Mouse (Mus musculus): ENCODE measurements around the gene Wsb1. TPM values are rescaled to one million over a fixed set of nuclear protein-coding genes. Genes with fewer than 3 reads are reported as not detected.
A peak's percentile ranks its signal among the peaks of the same experiment; 100 is the strongest.

Wsb1 gene
- polyA plus RNA-seq, 1 experiment from 2014 or later = 266 TPM

DNA sequence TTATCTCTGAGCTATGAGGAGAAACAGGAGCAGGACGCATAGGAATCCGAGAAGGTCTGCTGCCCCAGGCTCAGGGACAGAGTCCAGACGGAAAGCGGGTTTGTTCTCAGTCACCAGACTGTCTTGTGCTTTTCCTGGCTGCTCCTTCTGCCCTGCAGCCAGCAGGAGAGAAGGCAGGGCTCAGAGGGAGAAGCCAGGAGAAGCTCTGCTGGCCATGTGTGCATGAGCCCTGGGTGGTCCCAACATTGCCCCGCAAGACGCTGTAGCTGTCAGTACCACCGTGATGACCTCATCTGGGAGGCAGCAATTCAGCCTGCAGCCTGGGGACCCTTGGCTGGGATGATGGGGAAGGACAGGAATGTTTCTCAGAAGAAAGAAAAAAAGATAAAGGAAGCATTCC, 54.0 kb downstream of the Wsb1 start:
- no peaks in the 10 kb centered on the region for H3K9me3 ChIP-seq (ENCODE audit: low read depth, low read length)
- H3K4me1 ChIP-seq (ENCODE audit: insufficient read depth) = no peaks in the 10 kb centered on the region
- TF ChIP-seq CTCF (IDR thresholded peaks at IDR 0.05; ENCODE audit: low read depth) = no peak
- no peaks in the 10 kb centered on the region for H3K36me3 ChIP-seq (ENCODE audit: insufficient read depth)
- DNase-seq (peak; percentile 37), ATAC-seq (ENCODE audit: insufficient read depth) (no peak)
- peak overlapping the region; percentile 16; the same call in 1 of the 2 replicates for H3K9ac ChIP-seq
- no peak overlapping the region for H3K4me2 ChIP-seq
- no peak overlapping the region for H3K4me3 ChIP-seq (ENCODE audit: low read depth, low read length)
- no peak overlapping the region; the same call in 1 of the 2 replicates for H3K27ac ChIP-seq (ENCODE audit: low read depth)
- 30% methylated on average over 7 of the region's 7 CpGs for WGBS
- no peaks in the 10 kb centered on the region for H3K27me3 ChIP-seq (ENCODE audit: insufficient read depth, low read length)

DNA sequence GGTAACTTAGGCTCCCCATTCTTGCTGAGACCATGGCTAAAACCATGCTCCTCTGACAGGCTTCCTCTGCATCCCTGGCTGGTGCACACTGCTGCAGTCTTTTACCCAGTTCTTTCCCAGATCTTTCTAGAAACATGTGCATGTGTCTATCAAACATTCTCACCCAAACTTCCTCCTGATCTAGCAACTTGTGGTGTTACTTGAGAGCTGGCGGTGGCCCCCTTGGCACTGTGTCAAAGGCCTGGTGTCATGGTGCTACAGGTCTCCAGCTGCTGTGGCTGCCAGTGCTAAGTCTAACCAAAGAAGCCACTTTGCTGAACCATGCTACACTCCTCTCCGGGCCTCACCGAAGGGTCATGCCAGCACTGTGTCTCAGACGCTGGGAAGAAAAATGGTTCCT, 55.9 kb downstream of the Wsb1 start:
- Histone ChIP-seq H3K27ac (ENCODE audit: low read depth) (no peak overlapping the region), H3K4me1 (ENCODE audit: insufficient read depth) (no peaks in the 10 kb centered on the region), H3K9me3 (ENCODE audit: low read depth, low read length) (no peaks in the 10 kb centered on the region), H3K27me3 (ENCODE audit: insufficient read depth, low read length) (no peaks in the 10 kb centered on the region), H3K36me3 (ENCODE audit: insufficient read depth) (no peaks in the 10 kb centered on the region), H3K4me2 (no peak overlapping the region), H3K9ac (no peak overlapping the region), H3K4me3 (ENCODE audit: low read depth, low read length) (no peak overlapping the region)
- WGBS = 77% methylated on average over 4 of the region's 4 CpGs
- DNase-seq = peak; percentile 8
- no peak for ATAC-seq (ENCODE audit: insufficient read depth)
- TF ChIP-seq CTCF (IDR thresholded peaks at IDR 0.05; ENCODE audit: low read depth) = no peak

DNA sequence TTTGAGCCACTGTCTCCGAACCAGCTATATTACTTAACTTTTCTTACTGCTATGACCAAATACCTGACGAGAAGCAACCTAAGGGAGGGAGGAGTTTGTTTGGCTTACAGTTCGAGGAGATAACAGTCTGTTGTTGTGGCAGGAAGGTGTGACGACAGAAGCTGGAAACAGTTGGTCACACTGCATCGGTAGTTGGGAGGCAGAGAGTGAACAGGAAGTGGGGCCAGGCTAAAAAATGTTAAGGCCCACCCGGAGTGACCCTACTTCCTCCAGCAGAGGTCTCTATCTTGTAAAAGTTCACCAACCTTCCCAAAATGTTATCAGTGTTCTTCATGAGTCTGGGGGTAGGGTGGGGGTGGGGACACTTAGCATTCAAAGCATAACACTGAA, 56.6 kb downstream of the Wsb1 start:
- no peaks in the 10 kb centered on the region for H3K9me3 ChIP-seq (ENCODE audit: low read depth, low read length)
- no peaks in the 10 kb centered on the region for H3K27me3 ChIP-seq (ENCODE audit: insufficient read depth, low read length)
- 62% methylated on average over 6 of the region's 6 CpGs for WGBS
- H3K36me3 ChIP-seq (ENCODE audit: insufficient read depth) = no peaks in the 10 kb centered on the region
- no peaks in the 10 kb centered on the region for H3K4me1 ChIP-seq (ENCODE audit: insufficient read depth)
- no peak for DNase-seq
- no peak for TF ChIP-seq CTCF (IDR thresholded peaks at IDR 0.05; ENCODE audit: low read depth)
- no peak overlapping the region for H3K4me3 ChIP-seq (ENCODE audit: low read depth, low read length)
- no peak overlapping the region for H3K27ac ChIP-seq (ENCODE audit: low read depth)
- H3K4me2 ChIP-seq = no peak overlapping the region
- no peak overlapping the region for H3K9ac ChIP-seq
- no peak for ATAC-seq (ENCODE audit: insufficient read depth)

DNA sequence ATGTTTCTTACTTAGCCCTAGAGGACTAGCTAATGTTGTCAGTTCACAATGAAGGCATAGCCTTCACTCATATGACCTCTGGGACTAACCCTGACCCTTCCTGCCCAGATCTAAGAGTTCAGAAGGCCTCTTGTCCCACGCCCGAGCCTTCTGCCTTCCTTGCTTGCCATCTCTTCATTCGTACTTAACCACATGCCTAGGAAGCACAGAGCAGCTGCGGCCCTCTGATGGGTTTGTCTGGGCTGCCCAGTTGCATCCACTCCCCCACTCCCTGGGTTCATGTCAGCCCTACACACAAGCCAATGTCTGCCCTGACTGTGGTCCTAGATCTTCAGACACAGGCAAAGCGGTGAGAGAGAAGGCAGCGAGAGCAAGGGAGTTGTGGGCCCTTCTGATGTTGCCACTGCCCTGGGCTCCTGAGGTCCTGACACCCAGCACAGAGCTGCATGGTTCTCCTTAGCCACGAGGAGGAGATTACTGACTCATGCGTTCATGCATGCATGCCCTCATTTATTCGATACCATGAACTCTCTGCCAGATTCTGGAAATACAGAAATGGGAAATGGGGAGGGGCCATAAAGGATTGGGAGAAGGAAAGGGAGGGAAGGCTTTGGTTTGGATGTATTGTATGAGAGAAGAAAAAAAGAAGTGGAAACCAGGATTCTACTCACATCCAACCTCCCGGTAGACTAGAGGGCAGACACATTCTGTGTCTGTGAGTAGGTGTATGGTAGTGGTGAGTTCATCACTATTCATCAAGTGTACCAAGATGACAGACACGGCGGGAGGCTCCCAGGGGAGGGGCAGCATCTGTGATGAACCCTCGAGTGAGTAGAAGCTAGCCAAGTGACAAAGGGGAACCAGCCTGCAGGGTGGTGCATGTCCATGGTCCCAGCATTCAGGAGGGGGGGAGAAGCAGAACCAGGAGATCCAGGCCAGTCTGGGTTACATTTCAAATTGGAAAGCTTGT, 57.3 kb downstream of the Wsb1 start:
- WGBS = 76% methylated on average over 13 of the region's 13 CpGs
- Histone ChIP-seq H3K4me2 (no peak overlapping the region), H3K4me3 (ENCODE audit: low read depth, low read length) (no peak overlapping the region), H3K27me3 (ENCODE audit: insufficient read depth, low read length) (no peaks in the 10 kb centered on the region), H3K36me3 (ENCODE audit: insufficient read depth) (no peaks in the 10 kb centered on the region), H3K9me3 (ENCODE audit: low read depth, low read length) (no peaks in the 10 kb centered on the region), H3K9ac (no peak overlapping the region), H3K4me1 (ENCODE audit: insufficient read depth) (no peaks in the 10 kb centered on the region), H3K27ac (ENCODE audit: low read depth) (no peak overlapping the region)
- no peak for DNase-seq
- no peak for ATAC-seq (ENCODE audit: insufficient read depth)
- no peak for TF ChIP-seq CTCF (IDR thresholded peaks at IDR 0.05; ENCODE audit: low read depth)

DNA sequence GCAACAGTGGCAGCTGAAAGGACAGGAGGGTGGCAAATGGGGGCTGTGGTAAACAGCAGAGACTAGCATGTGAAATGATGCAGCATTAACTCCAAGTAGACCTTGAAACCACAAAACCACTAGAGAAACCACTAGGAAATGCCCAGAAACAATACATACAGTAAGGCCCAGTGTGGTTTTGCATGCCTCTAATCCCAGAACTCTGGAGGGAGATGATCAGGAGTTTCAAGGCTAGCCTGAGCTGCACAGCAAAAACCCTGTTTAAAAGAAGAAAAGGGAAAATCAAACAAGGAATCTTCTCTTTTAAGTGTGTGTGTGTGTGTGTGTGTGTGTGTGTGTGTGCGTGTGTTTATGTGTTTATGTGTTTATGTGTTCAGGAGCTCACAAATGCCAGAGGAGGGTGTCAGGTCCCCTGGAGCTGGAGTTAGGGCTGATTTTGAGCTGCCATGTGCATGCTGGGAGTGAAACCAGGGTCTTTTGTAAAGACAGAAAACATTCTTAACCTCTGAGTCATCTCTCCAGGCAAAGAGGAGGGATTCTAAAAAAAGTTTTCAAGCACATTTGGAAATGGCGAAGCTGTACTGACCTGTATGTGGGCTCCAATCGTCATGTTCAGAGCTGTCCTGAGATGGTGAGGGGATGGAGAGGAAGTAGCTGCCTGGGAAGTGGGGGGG, 58.1 kb downstream of the Wsb1 start:
- DNase-seq = peak; percentile 42
- 23% methylated on average over 3 of the region's 3 CpGs for WGBS
- Histone ChIP-seq H3K4me1 (ENCODE audit: insufficient read depth) (no peaks in the 10 kb centered on the region), H3K27ac (ENCODE audit: low read depth) (peak overlapping the region; percentile 54; the same call in 1 of the 2 replicates), H3K9ac (no peak overlapping the region), H3K36me3 (ENCODE audit: insufficient read depth) (no peaks in the 10 kb centered on the region), H3K4me3 (ENCODE audit: low read depth, low read length) (no peak overlapping the region), H3K4me2 (no peak overlapping the region), H3K27me3 (ENCODE audit: insufficient read depth, low read length) (no peaks in the 10 kb centered on the region), H3K9me3 (ENCODE audit: low read depth, low read length) (no peaks in the 10 kb centered on the region)
- TF ChIP-seq CTCF (IDR thresholded peaks at IDR 0.05; ENCODE audit: low read depth) = no peak
- ATAC-seq (ENCODE audit: insufficient read depth) = peak; percentile 47; the same call in 1 of the 2 replicates

- DNase-seq (peak; percentile 26), ATAC-seq (ENCODE audit: insufficient read depth) (no peak)
- TF ChIP-seq CTCF (IDR thresholded peaks at IDR 0.05; ENCODE audit: low read depth) = peak; percentile 57
- no peaks in the 10 kb centered on the region for H3K27me3 ChIP-seq (ENCODE audit: insufficient read depth, low read length)
- H3K4me2 ChIP-seq = no peak overlapping the region
- no peak overlapping the region for H3K4me3 ChIP-seq (ENCODE audit: low read depth, low read length)
- no peaks in the 10 kb centered on the region for H3K4me1 ChIP-seq (ENCODE audit: insufficient read depth)
- 89% methylated on average over 1 of the region's 1 CpGs for WGBS
- H3K9me3 ChIP-seq (ENCODE audit: low read depth, low read length) = no peaks in the 10 kb centered on the region
- no peaks in the 10 kb centered on the region for H3K36me3 ChIP-seq (ENCODE audit: insufficient read depth)
- H3K9ac ChIP-seq = no peak overlapping the region
- no peak overlapping the region for H3K27ac ChIP-seq (ENCODE audit: low read depth)
These were observed 62.3 kb downstream of the Wsb1 start for GRCm38 (mm10) chr11:79192176-79192575.

GRCm38 (mm10) chr11:79191214-79191613, 63.3 kb downstream of the Wsb1 start:
- Histone ChIP-seq H3K4me3 (ENCODE audit: low read depth, low read length) (no peak overlapping the region), H3K27me3 (ENCODE audit: insufficient read depth, low read length) (no peaks in the 10 kb centered on the region), H3K4me2 (no peak overlapping the region), H3K9ac (no peak overlapping the region), H3K9me3 (ENCODE audit: low read depth, low read length) (no peaks in the 10 kb centered on the region), H3K27ac (ENCODE audit: low read depth) (no peak overlapping the region), H3K4me1 (ENCODE audit: insufficient read depth) (no peaks in the 10 kb centered on the region), H3K36me3 (ENCODE audit: insufficient read depth) (no peaks in the 10 kb centered on the region)
- DNase-seq (no peak), ATAC-seq (ENCODE audit: insufficient read depth) (no peak)
- 73% methylated on average over 4 of the region's 4 CpGs for WGBS
- no peak for TF ChIP-seq CTCF (IDR thresholded peaks at IDR 0.05; ENCODE audit: low read depth)
